In genomic region chr2:49710223-49710622, GRCm38 (mm10) we compare ENCODE assay signal across 10 mouse cellular contexts.
A peak's percentile ranks its signal among the peaks of the same experiment; 100 is the strongest.
DNase-seq lines count a peak whose midpoint lies in the region; ATAC-seq and TF ChIP-seq lines count a peak whose summit lies in the region.
"Had no signal": no experiment of that assay in that cellular context is flagged by ENCODE, and none has a peak within 500 bp of the region (broad histone marks: within the 10 kb centered on the region; RNA-seq: fewer than 3 reads in every experiment).

No protein-coding gene starts in this region.

- TF ChIP-seq CTCF in heart, adult 2 months (IDR thresholded peaks at IDR 0.05), result peak; percentile 56
- TF ChIP-seq CTCF in MEL (IDR thresholded peaks at IDR 0.05 in 2 of 3, conservative IDR thresholded peaks at IDR 0.05 in 1 of 3; ENCODE audit: control insufficient read depth in 1 of 3, insufficient read depth in 1 of 3, low read depth in 2 of 3, low read length in 3 of 3, poor library complexity in 1 of 3, severe bottlenecking in 1 of 3), result peak; percentile 29 to 60 (median 56); a peak in 5 of 6 replicates

- DNase-seq in heart, adult 2 months, result no peak
- DNase-seq in heart, postnatal 25 days (ENCODE audit: low spot score), result no peak
- no peak for DNase-seq in midbrain, embryonic 14.5 days
- DNase-seq in MEL (ENCODE audit: low read depth, low spot score), result peak; percentile 34
- DNase-seq in left cerebral cortex, postnatal 36 days (ENCODE audit: low spot score in 2 of 2), result no peak

- ATAC-seq in midbrain, embryonic 13.5 days, result 0 out of 2 replicates have a peak, but pooled peaks have one; percentile 32
- no peak for ATAC-seq in midbrain, embryonic 14.5 days (ENCODE audit: low FRiP score, low TSS enrichment)
- ATAC-seq in megakaryocyte-erythroid progenitor cell, adult 5-6 weeks (replicated peaks; ENCODE audit: low FRiP score, low TSS enrichment, poor library complexity, severe bottlenecking), result 0 out of 2 replicates have a peak, but pooled peaks have one; percentile 58
- ATAC-seq in frontal cortex, adult (ENCODE audit: low TSS enrichment), result no peak

- no peaks in the 10 kb centered on the region for H3K36me3 ChIP-seq in heart, adult 2 months (ENCODE audit: control insufficient read depth, insufficient read depth, low read length)
- peaks cover 69% of the 10 kb centered on the region for H3K36me3 ChIP-seq in midbrain, embryonic 13.5 days
- H3K36me3 ChIP-seq in midbrain, embryonic 14.5 days (ENCODE audit: control insufficient read depth, insufficient read depth, low read length), result peaks cover 69% of the 10 kb centered on the region
- no peaks in the 10 kb centered on the region for H3K36me3 ChIP-seq in MEL (ENCODE audit: control insufficient read depth in 1 of 2, insufficient read depth in 2 of 2, low read length in 2 of 2)
- H3K36me3 ChIP-seq: heart, embryonic 13.5 days had no signal

- no peak overlapping the region for H3K27ac ChIP-seq in heart, adult 2 months
- 0 out of 2 replicates have a peak overlapping the region, but pooled peaks have one; percentile 1 for H3K27ac ChIP-seq in midbrain, embryonic 13.5 days
- no peak overlapping the region for H3K27ac ChIP-seq in midbrain, embryonic 14.5 days (replicated peaks; ENCODE audit: low read depth, low read length)
- no peak overlapping the region for H3K27ac ChIP-seq in MEL (ENCODE audit: control insufficient read depth, low read depth, low read length)
- H3K27ac ChIP-seq: embryonic facial prominence, embryonic 12.5 days; heart, embryonic 13.5 days had no signal

- intact Hi-C loops in heart, adult 2 months (cut with DNase I), result loop anchor here (5.0 kb wide), 1 partner anchor 263 kb away; no protein-coding TSS in a partner anchor
- intact Hi-C loops in heart, postnatal 25 days (cut with DNase I), result no loop called here
- intact Hi-C loops in left cerebral cortex, postnatal 36 days (cut with DNase I), result loop anchor here (5.0 kb wide), 1 partner anchor 258 kb away; the partner anchor contains the start of gene Epc2

- H3K4me2 ChIP-seq in midbrain, embryonic 13.5 days (replicated peaks), result no peak overlapping the region
- H3K4me2 ChIP-seq in midbrain, embryonic 14.5 days (ENCODE audit: low read length), result no peak overlapping the region
- H3K4me2 ChIP-seq: embryonic facial prominence, embryonic 12.5 days; heart, embryonic 13.5 days had no signal

- no peak overlapping the region for H3K4me3 ChIP-seq in heart, adult 2 months
- H3K4me3 ChIP-seq in midbrain, embryonic 13.5 days (replicated peaks), result no peak overlapping the region
- H3K4me3 ChIP-seq in midbrain, embryonic 14.5 days (replicated peaks; ENCODE audit: low read depth, low read length), result no peak overlapping the region
- H3K4me3 ChIP-seq in MEL (ENCODE audit: control insufficient read depth in 1 of 2, insufficient read depth in 1 of 2, low read depth in 2 of 2, low read length in 2 of 2), result no peak overlapping the region
- H3K4me3 ChIP-seq: embryonic facial prominence, embryonic 12.5 days; heart, embryonic 13.5 days had no signal

- no peaks in the 10 kb centered on the region for H3K27me3 ChIP-seq in heart, adult 2 months (ENCODE audit: control insufficient read depth, insufficient read depth, low read length)
- H3K27me3 ChIP-seq in midbrain, embryonic 13.5 days, result no peaks in the 10 kb centered on the region
- H3K27me3 ChIP-seq in midbrain, embryonic 14.5 days (ENCODE audit: control insufficient read depth, insufficient read depth, low read length), result no peaks in the 10 kb centered on the region
- peaks cover 0 to 4% of the 10 kb centered on the region in 2 experiments; a peak in 2 of 4 replicates for H3K27me3 ChIP-seq in MEL (ENCODE audit: control insufficient read depth in 1 of 2, insufficient read depth in 2 of 2, low read length in 2 of 2)
- H3K27me3 ChIP-seq: embryonic facial prominence, embryonic 12.5 days; heart, embryonic 13.5 days had no signal

- H3K9me3 ChIP-seq in midbrain, embryonic 13.5 days, result no peaks in the 10 kb centered on the region
- H3K9me3 ChIP-seq in midbrain, embryonic 14.5 days (ENCODE audit: control insufficient read depth, low read length), result no peaks in the 10 kb centered on the region
- H3K9me3 ChIP-seq in MEL (replicated peaks; ENCODE audit: insufficient read depth, low read length), result no peaks in the 10 kb centered on the region
- H3K9me3 ChIP-seq: embryonic facial prominence, embryonic 12.5 days; heart, embryonic 13.5 days had no signal

- 67% methylated on average over 3 of the region's 3 CpGs for WGBS in heart, adult 2 months
- WGBS in midbrain, embryonic 13.5 days, result 85% methylated on average over 3 of the region's 3 CpGs
- WGBS in midbrain, embryonic 14.5 days, result 78% methylated on average over 3 of the region's 3 CpGs

- H3K4me1 ChIP-seq in heart, adult 2 months (ENCODE audit: control insufficient read depth, insufficient read depth, low read length), result no peaks in the 10 kb centered on the region
- 0 out of 2 replicates have a peak, but pooled peaks cover 8% of the 10 kb centered on the region for H3K4me1 ChIP-seq in midbrain, embryonic 13.5 days (replicated peaks)
- 0 out of 2 replicates have a peak, but pooled peaks cover 3% of the 10 kb centered on the region for H3K4me1 ChIP-seq in midbrain, embryonic 14.5 days (ENCODE audit: control insufficient read depth, insufficient read depth, low read length)
- no peaks in the 10 kb centered on the region; a peak in 1 of 4 replicates for H3K4me1 ChIP-seq in MEL (ENCODE audit: control insufficient read depth in 1 of 2, insufficient read depth in 2 of 2, low read length in 2 of 2)
- H3K4me1 ChIP-seq: heart, embryonic 13.5 days had no signal

- TF ChIP-seq RAD21 in MEL (IDR thresholded peaks at IDR 0.05; ENCODE audit: low read depth, low read length), result peak; percentile 56

- no peak for TF ChIP-seq EP300 in heart, adult 2 months (IDR thresholded peaks at IDR 0.05; ENCODE audit: insufficient read depth, low read depth, low read length)
- TF ChIP-seq EP300 in MEL (IDR thresholded peaks at IDR 0.05; ENCODE audit: low read depth in 1 of 2, low read length in 2 of 2), result no peak

- H3K79me2 ChIP-seq in heart, adult 2 months (replicated peaks; ENCODE audit: control insufficient read depth, insufficient read depth, low read length), result no peaks in the 10 kb centered on the region
- no peaks in the 10 kb centered on the region for H3K79me2 ChIP-seq in MEL (ENCODE audit: control insufficient read depth, insufficient read depth, low read length, poor library complexity)

- no peak overlapping the region for H3K9ac ChIP-seq in heart, adult 2 months (ENCODE audit: low read depth, low read length)
- H3K9ac ChIP-seq in midbrain, embryonic 13.5 days (replicated peaks), result no peak overlapping the region
- no peak overlapping the region for H3K9ac ChIP-seq in midbrain, embryonic 14.5 days (replicated peaks; ENCODE audit: low read length)
- H3K9ac ChIP-seq in MEL (ENCODE audit: control insufficient read depth, low read depth, low read length, poor library complexity, severe bottlenecking), result no peak overlapping the region
- H3K9ac ChIP-seq: embryonic facial prominence, embryonic 12.5 days; heart, embryonic 13.5 days had no signal

- TF ChIP-seq POLR2A in heart, adult 2 months (IDR thresholded peaks at IDR 0.05; ENCODE audit: insufficient read depth, low read depth, low read length), result no peak
- no peak for TF ChIP-seq POLR2A in MEL (IDR thresholded peaks at IDR 0.05; ENCODE audit: control insufficient read depth in 1 of 2, insufficient read depth in 1 of 2, low read depth in 1 of 2, low read length in 2 of 2, poor library complexity in 1 of 2)

TF ChIP-seq in MEL, 35 proteins besides CTCF, POLR2A, EP300 and RAD21:
- no peak for TF ChIP-seq GABPA (IDR thresholded peaks at IDR 0.05; ENCODE audit: low read depth, low read length)
- TF ChIP-seq ZC3H11A (IDR thresholded peaks at IDR 0.05; ENCODE audit: low read depth, low read length), result peak; percentile 43; the same call in 1 of the 2 replicates
- TF ChIP-seq SMC3 (IDR thresholded peaks at IDR 0.05; ENCODE audit: low read depth, low read length), result peak; percentile 58
- TF ChIP-seq ELF1 (IDR thresholded peaks at IDR 0.05; ENCODE audit: low read depth, low read length), result no peak
- no peak for TF ChIP-seq POLR2AphosphoS5 (IDR thresholded peaks at IDR 0.05; ENCODE audit: borderline replicate concordance, low read depth, low read length)
- no peak for TF ChIP-seq SIN3A (IDR thresholded peaks at IDR 0.05; ENCODE audit: low read length)

Comparison
In these comparisons a context has a peak if more than half of its experiments do, and no peak if none do; other contexts are left out.
1. ATAC-seq: peak in midbrain, embryonic 13.5 days (single experiment) and megakaryocyte-erythroid progenitor cell, adult 5-6 weeks (single experiment); none in midbrain, embryonic 14.5 days (single experiment) and frontal cortex, adult (single experiment).